Mouse (Mus musculus): ENCODE measurements at regions not wholly inside any gene's neighbourhood (a gene's known extent, or its start where the extent isn't known, plus 50 kb on each side); places are given as distances from the start of the nearest gene placed in this dataset.

- no peak for DNase-seq
- intact Hi-C loops (cut with DNase I), result no loop called here
Observed at GRCm38 (mm10) chr6:24272821-24273220, 104.9 kb upstream of the Slc13a1 start.

- no peak for DNase-seq
- intact Hi-C loops (cut with DNase I), result no loop called here
Observed at GRCm38 (mm10) chr6:24269633-24270032, 101.7 kb upstream of the Slc13a1 start.

DNA sequence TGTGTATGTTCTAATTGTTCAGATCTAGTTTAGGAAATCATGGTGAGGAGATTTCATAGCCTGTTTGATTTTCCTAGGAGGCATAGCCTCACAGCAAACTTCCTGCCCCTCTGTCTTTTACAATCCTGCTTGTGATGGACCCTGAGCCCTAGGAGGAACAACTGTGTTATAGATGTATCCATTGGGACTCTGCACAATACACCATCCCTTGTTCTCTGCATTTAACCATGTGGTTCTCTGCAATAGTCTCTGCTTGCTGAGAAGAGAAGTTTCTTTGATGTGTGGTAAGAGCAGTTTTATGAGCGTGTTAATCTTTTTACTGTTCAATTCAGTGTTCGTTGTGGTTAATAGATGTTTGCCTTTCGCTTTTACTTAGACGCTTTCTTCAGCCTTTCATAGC, 95.9 kb upstream of the Slc13a1 start:
- DNase-seq, result no peak

DNA sequence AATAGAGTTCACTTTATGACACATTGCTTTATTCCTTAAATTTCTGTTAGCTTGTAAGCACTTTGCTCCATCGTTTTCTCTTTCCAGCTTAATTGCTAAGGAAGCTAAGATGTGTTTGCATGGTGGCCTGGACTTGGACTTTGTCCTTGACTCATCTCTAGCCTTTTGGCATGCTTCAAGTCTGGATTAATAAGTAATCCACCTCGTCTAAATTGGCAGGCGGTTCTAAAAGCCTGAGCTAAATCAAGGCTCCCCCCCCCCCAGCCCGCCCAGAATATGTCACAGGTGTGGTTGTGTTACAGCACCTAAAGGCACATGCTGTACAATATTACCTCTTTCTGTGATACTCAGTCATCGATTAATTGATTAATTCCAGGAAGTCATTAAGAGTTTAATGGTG, 94.7 kb upstream of the Slc13a1 start:
- no peak for DNase-seq
- intact Hi-C loops (cut with DNase I), result no loop called here

More for the DNA sequence above, 95.9 kb upstream of the Slc13a1 start:
- intact Hi-C loops (cut with DNase I), result no loop called here

- intact Hi-C loops (cut with DNase I), result no loop called here
- DNase-seq, result no peak
Observed at GRCm38 (mm10) chr6:24245591-24245990, 77.7 kb upstream of the Slc13a1 start.

DNA sequence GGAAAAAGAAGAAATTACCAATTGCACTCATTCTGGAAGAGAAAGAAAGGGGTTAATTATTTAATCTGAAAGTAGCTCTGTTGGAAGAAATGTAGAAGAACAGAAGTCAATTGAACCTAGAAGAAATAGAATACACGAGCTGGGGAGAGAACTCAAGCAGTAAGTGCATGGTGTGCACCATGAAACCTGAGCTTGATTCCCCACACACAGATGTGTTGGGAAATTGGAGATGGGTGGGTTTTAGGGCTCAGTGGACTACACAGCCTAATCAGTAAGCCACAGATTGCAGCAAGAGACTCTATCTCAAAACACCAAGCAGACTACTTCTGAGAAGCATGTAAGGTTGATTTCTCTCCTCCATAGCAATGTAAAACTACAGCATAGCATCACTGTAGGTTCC, 70.6 kb upstream of the Slc13a1 start:
- intact Hi-C loops (cut with DNase I), result no loop called here
- no peak for DNase-seq

DNA sequence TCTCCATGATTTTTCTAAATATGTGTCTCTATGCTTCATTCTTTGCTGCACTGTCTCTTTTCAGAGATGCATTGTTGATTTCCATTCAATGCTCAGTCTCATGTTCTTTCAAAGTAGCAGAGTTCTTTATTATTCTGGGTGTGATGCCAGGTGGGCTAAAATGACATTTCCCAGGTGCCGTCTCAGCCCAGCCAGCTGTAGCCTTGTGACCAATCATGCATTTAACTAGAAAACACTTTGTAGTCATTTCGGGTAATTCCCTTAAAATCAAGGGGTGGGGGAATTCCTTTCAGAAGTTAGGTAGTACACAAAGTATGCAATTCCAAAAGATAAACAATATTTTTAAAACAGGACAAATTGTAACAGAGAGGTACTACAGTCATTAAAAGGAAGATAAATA, 70.2 kb upstream of the Slc13a1 start:
- no peak for DNase-seq
- intact Hi-C loops (cut with DNase I), result no loop called here

GRCm38 (mm10) chr6:24233626-24234025, 65.7 kb upstream of the Slc13a1 start:
- intact Hi-C loops (cut with DNase I), result no loop called here
- no peak for DNase-seq

DNA sequence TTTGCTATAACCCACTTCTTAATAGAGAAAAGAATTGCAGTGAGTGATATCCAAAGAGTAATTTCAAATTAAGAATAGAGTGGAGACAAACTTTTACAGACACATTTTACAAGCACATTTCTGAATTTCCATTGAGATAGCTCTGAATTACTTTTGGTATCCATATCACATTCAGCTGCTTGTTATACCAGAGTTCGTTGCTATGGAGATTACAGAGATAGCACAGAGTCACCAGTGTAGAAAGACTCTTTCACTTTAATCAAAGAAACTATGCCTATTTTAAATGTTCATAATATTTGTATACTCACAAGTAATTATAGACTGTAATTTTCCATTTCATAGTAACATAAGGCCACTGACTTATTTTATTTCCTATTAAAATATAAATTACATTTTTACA, 52.7 kb upstream of the Slc13a1 start:
- no peak for DNase-seq
- intact Hi-C loops (cut with DNase I), result no loop called here

- DNase-seq, result no peak
- intact Hi-C loops (cut with DNase I), result no loop called here
Observed at GRCm38 (mm10) chr6:24219882-24220522, 52.1 kb upstream of the Slc13a1 start.
